Mouse (Mus musculus): ENCODE data around the gene Tepp.

The Tepp gene

DNA sequence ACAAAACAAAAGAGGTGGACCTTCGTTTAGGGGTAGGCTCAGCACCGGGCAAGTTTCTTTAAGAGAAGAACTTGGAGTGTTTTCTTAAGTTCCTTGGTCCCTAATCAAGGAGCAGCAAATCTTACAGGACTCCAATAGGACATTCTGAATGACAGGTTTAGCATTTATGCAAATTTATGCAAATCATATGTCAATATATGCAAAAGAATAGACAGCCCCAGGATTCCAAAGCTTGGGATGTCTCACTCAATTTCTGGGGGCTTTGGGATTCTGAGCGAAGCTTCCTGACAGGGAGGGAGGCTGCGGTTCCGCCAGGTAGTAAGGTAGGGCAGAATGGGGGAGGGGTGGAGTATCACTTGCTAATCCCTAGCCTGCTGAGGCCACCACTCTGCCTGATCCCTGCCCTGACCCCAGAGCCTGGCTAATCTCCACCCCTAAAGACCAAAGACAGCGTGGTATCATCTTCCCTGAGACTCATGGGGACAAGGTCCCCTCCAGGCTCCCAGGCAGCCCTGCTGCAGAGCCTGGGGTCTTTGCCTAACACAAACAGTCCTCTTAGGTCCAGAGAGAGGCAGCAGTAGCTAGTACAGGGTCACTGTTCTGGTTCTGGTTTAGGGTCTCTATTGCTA is at the start of gene Tepp:
TSS of gene Tepp (plus strand) at position 225 of the 629 bp plus-strand sequence.
- in situ Hi-C loops (cut with MboI, MseI): no loop called here

DNA sequence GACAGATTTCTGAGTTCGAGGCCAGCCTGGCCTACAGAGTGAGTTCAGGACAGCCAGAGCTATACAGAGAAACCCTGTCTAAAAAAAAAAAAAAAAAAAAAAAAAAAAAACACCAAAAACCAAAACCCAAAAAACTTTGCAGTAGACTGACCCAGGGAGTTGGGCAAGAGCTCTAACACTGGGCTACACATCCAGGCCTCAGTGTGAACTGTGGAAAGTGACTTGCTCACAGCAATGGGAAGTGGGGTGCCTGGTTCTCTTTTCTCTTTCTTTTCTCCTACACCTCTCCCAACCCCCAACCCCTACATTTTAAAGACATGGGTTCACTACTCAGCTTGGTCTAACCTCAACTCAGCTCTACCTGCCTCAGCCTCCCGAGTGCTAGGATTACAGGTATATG is 48.2 kb upstream of the Tepp start:
- in situ Hi-C loops (cut with MboI, MseI): no loop called here

DNA sequence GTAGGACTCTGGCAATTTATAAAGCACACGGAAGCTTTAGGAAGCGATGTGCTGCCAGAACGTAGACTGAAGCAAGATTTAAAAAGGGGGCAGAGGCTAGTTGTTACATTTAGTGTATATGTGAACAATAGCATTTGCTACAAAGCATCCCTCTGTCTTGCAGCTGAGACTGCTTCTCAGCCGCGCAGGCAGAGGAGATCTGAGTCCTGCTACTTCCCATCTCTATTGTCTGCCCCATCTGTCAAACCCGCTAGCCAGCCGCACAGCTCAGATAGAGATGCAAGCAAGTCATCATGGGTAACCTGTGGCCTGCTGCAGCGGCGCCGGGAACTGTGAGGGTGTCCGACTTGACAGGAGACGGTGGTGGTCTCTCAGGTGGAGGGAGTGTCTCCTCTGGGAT is 39.9 kb upstream of the Tepp start:
- in situ Hi-C loops (cut with MboI, MseI): no loop called here

- in situ Hi-C loops (cut with MboI, MseI): no loop called here
These were observed 38.5 kb upstream of the Tepp start for GRCm38 (mm10) chr8:95271841-95272240.

DNA sequence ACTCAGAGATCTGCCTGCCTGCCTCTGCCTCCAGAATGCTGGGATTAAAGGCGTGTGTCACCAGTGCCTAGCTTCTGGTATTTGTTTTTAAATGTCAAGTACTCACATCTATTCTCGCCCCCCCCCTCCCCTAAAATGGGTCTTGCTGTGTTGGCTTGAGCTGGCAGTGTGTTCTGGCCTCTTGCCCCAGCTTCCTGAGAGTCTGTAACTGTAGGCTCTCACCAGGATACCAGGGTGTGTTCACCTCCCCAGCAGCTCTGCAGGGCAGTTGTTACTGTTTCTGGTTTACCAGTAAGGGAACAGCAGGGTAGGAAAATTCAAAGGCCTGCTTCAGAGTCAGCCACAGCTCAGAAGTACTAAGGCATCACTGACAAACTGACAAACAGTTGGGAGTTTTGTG is 37.5 kb upstream of the Tepp start:
- in situ Hi-C loops (cut with MboI, MseI): no loop called here

- in situ Hi-C loops (cut with MboI, MseI): no loop called here
These were observed 28.9 kb upstream of the Tepp start for GRCm38 (mm10) chr8:95281493-95281892.

DNA sequence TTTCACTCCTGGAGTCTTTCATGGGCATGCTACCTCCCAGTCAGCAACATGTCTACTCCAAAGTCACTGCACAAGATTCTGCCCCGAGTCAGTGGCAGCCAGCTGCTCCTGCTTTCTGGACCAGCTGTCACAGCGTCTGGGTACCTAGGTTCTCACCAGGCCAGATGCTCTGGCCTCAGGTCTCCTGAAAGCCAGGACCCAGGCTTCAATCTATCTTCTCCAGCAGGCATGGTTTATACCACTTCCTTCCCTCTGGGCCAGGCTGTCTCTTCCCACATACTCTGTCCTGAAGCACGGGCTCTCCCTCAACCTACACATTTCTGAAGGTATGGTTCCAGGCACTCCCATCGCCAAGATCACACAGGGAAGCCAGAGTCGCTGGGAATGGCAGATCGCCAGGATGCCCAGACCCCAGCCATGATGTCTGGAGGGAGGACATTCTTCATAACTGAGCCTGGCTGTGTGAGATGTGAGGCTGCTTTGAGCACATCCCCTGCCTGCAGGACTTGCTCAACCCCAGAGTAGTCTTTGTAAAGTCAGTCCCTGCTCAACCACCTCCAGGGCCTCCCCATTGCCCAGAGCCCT is 21.2 kb upstream of the Tepp start:
- in situ Hi-C loops (cut with MboI, MseI): no loop called here

DNA sequence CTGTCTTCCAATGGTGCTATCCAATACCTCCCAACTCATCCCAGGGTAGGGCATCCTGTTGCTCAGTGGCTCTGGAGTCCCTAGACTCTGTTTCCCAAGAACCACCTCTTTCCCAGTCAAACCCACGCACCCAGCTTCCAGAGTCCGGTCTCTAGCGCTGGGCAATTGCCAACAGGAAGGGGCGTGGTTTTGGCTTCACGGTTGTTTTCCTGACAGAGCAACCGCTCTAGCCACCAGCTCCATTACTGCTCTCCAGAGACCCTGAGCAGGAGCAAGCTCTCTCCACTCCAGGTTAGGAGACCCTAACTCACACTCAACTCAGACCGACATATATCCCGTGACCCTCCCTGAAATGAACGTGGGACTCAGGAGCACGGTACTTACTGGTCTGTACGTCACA is 17.2 kb upstream of the Tepp start:
- in situ Hi-C loops (cut with MboI, MseI): no loop called here

DNA sequence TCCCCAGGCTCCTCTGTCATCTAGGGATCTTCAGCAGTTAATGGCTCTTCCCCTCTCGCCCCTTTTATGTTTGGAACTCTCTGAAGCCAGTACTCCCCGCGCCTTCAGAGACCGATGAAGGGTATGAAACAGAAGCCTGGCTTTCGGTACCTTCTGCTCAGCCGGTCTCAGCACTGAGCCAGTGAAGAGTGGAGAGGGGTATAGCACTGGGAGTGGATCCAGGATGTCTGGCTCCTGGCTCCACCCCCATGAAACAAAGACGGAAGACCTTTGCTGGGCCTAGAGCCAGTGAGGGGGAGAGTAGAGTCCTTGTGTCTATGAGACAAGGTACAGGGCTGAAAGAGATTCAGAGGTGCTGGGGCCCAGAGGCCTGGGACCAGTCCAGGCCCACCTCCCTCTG is 16.5 kb upstream of the Tepp start:
- in situ Hi-C loops (cut with MboI, MseI): no loop called here

DNA sequence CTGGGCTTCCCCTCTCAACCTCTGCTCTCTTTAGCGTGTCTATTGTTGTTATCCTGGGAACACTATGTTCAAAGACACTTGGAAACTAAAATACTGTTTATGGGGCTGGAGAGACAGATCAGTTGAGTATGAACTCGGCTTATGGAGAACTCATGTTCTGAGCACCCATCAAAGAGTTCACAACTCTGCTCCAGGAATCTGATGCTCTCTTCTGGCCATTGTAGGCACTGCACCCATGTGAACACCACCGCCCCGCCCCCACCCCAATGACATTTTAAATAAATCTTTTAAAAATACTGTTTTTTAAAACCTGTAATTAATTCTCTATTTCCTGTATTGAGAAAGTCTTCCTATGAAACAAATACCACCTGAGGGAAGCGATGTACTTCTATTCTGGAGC is 8.0 kb upstream of the Tepp start:
- in situ Hi-C loops (cut with MboI, MseI): no loop called here

DNA sequence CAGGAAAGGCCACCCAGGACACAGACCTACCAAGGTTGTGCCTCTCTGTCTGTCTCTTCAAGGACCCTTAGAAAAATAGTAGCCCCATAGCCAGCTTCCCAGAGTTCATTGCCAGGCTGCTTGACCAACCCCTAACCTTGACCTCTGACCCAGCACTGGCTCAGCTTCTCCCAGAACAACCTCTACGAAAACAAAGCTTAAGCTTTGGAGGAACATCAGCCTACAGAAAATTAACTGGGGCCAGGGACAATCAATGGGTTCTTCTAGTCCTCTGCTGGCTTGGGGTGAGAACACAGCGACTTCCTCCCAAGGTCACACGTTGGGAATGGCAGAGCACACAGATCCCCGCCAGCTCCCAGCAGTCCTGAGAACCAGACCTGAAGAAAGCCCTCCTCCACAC is 4.8 kb upstream of the Tepp start:
- in situ Hi-C loops (cut with MboI, MseI): loop anchor here (5.0 kb wide), 1 partner anchor 48 kb away; no protein-coding TSS in a partner anchor

- in situ Hi-C loops (cut with MboI, MseI): loop anchor here (5.0 kb wide), 1 partner anchor 49 kb away; no protein-coding TSS in a partner anchor
These were observed 3.9 kb upstream of the Tepp start, which contains the start of gene Cngb1 for GRCm38 (mm10) chr8:95306431-95306830. Gene Cngb1 (minus strand): TSS chr8:95306585.

GRCm38 (mm10) chr8:95312836-95313235 is 2.5 kb downstream of the Tepp start:
- in situ Hi-C loops (cut with MboI, MseI): no loop called here

- in situ Hi-C loops (cut with MboI, MseI): no loop called here
These were observed 3.5 kb downstream of the Tepp start for GRCm38 (mm10) chr8:95313857-95314256.

- in situ Hi-C loops (cut with MboI, MseI): no loop called here
These were observed 4.3 kb downstream of the Tepp start for GRCm38 (mm10) chr8:95314707-95315106.

DNA sequence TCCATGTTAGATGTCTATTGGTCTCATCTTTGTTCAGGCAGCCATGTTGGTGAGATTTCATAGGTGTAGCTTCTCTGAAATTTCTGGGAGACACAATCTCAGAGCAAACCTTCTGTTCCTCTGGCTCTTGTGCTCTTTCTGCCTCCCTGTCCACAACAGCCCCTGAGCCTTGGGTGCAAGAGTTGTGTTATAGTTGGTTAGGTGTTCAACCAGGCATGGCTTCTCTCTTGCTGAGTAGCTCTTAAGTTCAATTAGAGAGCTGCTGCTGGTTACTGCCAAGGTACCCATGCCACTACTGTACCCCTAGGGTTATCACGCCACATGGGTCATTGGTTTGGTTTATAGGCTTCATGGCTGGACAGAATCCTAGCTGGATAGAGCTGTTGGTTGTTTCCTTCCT is 5.0 kb downstream of the Tepp start:
- in situ Hi-C loops (cut with MboI, MseI): no loop called here

- in situ Hi-C loops (cut with MboI, MseI): no loop called here
These were observed 10.1 kb downstream of the Tepp start for GRCm38 (mm10) chr8:95320224-95321139.

DNA sequence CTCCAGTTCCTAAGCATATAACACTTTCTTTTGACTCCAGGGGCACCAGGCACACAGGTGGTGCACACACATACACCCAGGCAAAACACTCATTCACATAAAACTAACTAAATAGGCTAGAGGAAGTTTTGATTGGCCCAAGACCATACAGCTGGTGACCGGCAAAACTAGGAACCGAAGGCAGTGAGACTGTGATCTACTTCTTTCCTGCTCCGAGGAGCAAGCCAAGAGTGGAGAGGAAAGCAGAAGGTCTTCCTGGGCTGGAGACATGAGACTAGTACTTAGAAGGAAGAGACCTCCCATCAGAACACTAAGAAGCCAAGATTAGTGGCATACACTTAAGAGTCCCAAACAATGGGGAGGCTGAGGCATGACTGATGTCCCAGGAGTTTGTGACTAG is 12.8 kb downstream of the Tepp start:
- in situ Hi-C loops (cut with MboI, MseI): no loop called here

GRCm38 (mm10) chr8:95324646-95325045 is 14.3 kb downstream of the Tepp start:
- in situ Hi-C loops (cut with MboI, MseI): no loop called here

- in situ Hi-C loops (cut with MboI, MseI): no loop called here
These were observed 16.5 kb downstream of the Tepp start for GRCm38 (mm10) chr8:95326822-95327221.

GRCm38 (mm10) chr8:95327866-95328465 is 17.6 kb downstream of the Tepp start:
- in situ Hi-C loops (cut with MboI, MseI): no loop called here

DNA sequence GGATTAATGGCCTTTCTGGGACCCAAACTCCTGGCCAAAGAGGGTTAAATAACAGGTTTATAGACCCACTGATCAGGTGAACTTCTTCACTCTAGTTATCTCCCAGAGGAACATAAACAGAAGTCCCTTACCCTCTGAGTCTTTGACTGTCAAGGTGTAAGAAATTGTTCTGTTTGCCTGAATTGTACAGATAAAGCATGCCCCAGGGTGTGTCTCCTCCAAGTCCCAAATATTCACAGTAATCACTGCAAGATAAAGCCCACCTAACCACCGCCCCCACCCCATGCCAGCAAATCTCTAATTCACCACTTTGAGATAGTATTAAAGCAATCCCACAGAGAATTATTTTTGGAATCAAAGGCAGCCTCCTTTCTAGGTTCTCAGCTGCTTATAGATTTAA is 20.0 kb downstream of the Tepp start:
- in situ Hi-C loops (cut with MboI, MseI): loop anchor here (5.0 to 10.0 kb wide), 2 partner anchors 102 to 246 kb away; partner anchors contain the start of genes Cfap20 and Katnb1
